Mouse (Mus musculus) spleen, embryonic (tissue): ENCODE measurements around the gene Taar1.

ENCODE experiments used
- CTCF ChIA-PET: fragments of 350-600 bp; sonication (Branson Sonifier 250); formaldehyde crosslinking; loops from one replicate; lab custom pipeline; 2022; lab: Charles Lee

Taar1 gene

DNA sequence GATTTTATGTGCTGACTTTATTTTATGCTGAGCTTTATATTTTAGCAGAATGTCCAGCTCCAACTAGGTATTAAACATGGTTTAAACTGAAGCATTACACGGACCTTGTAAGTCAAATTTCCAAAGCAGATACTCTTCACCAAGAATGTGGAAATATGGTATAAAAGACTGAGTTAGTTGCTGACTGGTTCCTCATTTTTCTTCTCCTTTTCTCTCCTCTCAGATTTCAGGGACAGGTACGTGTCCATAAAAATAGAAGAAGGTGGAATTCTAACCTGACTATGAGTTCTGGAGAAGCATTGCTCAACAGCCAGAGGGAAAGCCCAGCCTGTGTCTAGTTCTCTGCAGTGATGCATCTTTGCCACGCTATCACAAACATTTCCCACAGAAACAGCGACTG lies at the start of gene Taar1:
TSS of gene Taar1 (plus strand) at position 301 of the 400 bp plus-strand sequence.
- CTCF ChIA-PET, result no interaction called here

GRCm38 (mm10) chr10:23880695-23881094 lies 39.5 kb upstream of the Taar1 start:
- CTCF ChIA-PET, result no interaction called here

GRCm38 (mm10) chr10:23884910-23885309 lies 35.2 kb upstream of the Taar1 start:
- CTCF ChIA-PET, result interaction anchor here (0.7 kb wide), 1 partner anchor 1339 kb away, joined by 4 read pairs; no protein-coding TSS in a partner anchor

- CTCF ChIA-PET, result no interaction called here
Observed at GRCm38 (mm10) chr10:23886060-23886459, 34.1 kb upstream of the Taar1 start.

- CTCF ChIA-PET, result no interaction called here
Observed at GRCm38 (mm10) chr10:23892987-23893386, 27.2 kb upstream of the Taar1 start.

DNA sequence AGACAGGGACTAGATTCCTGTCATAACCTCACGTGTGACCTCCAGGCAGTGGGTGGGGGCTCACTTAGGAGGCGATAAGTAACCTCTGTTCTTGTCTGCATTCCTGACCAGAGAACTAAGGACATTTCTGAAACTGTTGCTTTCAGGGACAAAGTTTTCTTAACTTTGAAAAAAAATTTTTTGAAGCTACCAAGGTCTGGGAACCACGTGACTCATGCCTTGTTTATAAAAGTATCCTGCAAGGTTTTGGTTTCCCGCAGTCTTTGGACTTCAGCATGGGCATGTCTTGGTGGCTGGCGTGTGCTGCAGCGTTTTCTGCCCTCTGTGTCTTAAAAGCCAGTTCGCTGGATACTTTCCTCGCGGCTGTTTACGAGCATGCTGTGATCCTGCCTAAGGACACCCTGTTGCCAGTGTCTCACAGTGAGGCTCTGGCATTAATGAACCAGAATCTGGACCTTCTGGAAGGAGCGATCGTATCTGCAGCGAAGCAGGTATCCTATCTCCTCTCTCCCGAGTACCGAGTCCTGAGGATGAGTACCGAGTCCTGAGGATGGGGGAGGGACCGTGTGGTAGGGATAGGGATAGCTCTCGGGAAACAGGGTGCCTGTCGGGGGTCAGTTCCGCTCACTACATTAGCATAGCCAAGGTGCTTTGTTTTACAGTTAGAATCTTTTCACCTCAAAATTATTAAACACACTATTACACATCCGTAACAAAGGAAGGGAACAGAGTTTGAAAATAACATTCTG lies 25.4 kb upstream of the Taar1 start, which contains the start of gene Vnn1:
TSS of gene Vnn1 (plus strand) at position 88 of the 749 bp plus-strand sequence.
- CTCF ChIA-PET, result no interaction called here

- CTCF ChIA-PET, result no interaction called here
Observed at GRCm38 (mm10) chr10:23895376-23895775, 24.8 kb upstream of the Taar1 start.

- CTCF ChIA-PET, result no interaction called here
Observed at GRCm38 (mm10) chr10:23901119-23901518, 19.0 kb upstream of the Taar1 start.

- CTCF ChIA-PET, result no interaction called here
Observed at GRCm38 (mm10) chr10:23905661-23906060, 14.5 kb upstream of the Taar1 start.

GRCm38 (mm10) chr10:23922468-23922867 lies 2.3 kb downstream of the Taar1 start:
- CTCF ChIA-PET, result no interaction called here

DNA sequence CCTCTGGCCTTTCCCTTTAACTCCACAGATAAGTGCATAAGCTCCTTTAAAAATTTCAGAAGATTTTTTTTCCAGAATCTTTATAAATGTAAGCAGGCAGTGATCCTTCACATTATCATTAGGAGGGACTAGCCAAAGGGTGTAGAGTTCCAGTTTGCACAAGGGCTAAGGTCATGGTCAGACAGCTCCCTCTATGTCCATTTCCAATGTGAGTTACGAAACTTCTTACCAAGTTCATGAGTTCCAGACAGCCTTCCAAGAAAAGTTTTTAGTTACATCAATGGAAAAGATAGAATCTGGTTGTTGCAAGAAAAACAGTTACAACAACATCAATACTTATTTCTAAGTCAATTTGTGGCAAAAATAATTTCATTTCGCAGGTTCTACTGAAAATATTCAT lies 3.8 kb downstream of the Taar1 start:
- CTCF ChIA-PET, result no interaction called here

- CTCF ChIA-PET, result no interaction called here
Observed at GRCm38 (mm10) chr10:23937613-23938012, 17.5 kb downstream of the Taar1 start.

DNA sequence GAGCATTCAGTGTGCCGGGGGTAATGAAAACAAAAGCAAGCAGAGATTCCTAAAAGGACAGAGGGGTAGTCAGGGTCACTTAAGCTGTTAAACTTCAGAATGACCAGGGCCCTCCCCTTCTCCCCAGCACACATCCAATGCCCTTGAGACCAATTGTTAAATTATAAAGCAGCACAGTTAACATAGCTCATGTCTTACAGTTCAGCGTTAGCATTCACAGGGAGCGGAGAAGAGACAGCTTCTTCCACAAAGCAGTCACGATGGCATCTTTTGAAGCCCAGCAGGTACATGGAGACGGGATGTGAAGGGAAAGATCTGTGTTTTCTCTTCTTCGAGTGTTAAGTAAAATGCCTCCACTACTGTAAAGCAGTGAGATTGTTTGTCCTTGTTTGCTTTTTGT lies 18.2 kb downstream of the Taar1 start, which contains the start of gene Taar2:
TSS of gene Taar2 (plus strand) at position 261 of the 400 bp plus-strand sequence.
- CTCF ChIA-PET, result no interaction called here

GRCm38 (mm10) chr10:23942465-23942864 lies 22.3 kb downstream of the Taar1 start:
- CTCF ChIA-PET, result no interaction called here

- CTCF ChIA-PET, result no interaction called here
Observed at GRCm38 (mm10) chr10:23948026-23948425, 27.9 kb downstream of the Taar1 start.

DNA sequence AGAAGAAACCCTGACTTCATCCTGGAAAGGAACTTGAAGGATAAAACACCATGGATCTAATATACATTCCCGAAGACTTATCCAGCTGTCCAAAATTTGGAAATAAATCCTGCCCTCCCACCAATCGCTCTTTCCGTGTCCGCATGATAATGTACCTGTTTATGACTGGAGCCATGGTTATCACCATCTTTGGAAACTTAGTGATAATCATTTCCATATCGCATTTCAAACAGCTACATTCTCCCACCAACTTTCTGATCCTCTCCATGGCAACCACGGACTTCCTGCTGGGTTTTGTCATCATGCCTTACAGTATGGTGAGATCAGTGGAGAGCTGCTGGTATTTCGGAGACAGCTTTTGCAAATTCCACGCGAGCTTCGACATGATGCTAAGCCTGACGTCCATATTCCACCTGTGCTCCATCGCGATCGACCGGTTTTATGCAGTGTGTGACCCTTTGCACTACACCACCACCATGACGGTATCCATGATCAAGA lies 29.4 kb downstream of the Taar1 start, which contains the start of gene Taar3:
TSS of gene Taar3 (plus strand) at position 51 of the 498 bp plus-strand sequence.
- CTCF ChIA-PET, result no interaction called here

- CTCF ChIA-PET, result no interaction called here
Observed at GRCm38 (mm10) chr10:23951714-23952113, 31.6 kb downstream of the Taar1 start.

GRCm38 (mm10) chr10:23959071-23959470 lies 38.9 kb downstream of the Taar1 start:
- CTCF ChIA-PET, result no interaction called here

DNA sequence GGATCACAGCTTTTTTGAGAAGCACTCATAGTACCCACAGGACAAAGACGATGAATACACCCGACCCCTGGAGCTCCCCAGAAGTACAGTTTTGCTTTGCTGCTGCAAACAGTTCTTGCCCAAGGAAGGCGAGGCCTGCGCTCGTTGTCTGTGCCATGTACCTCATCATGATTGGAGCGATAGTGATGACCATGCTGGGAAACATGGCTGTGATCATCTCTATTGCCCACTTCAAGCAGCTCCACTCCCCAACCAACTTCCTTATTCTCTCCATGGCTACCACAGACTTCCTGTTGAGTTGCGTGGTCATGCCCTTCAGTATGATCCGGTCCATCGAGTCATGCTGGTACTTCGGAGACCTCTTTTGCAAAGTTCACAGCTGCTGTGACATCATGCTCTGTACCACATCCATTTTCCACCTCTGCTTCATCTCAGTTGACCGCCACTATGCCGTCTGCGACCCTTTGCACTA lies 40.3 kb downstream of the Taar1 start, which contains the start of gene Taar4:
TSS of gene Taar4 (plus strand) at position 51 of the 472 bp plus-strand sequence.
- CTCF ChIA-PET, result no interaction called here

- CTCF ChIA-PET, result no interaction called here
Observed at GRCm38 (mm10) chr10:23963444-23963843, 43.3 kb downstream of the Taar1 start.

DNA sequence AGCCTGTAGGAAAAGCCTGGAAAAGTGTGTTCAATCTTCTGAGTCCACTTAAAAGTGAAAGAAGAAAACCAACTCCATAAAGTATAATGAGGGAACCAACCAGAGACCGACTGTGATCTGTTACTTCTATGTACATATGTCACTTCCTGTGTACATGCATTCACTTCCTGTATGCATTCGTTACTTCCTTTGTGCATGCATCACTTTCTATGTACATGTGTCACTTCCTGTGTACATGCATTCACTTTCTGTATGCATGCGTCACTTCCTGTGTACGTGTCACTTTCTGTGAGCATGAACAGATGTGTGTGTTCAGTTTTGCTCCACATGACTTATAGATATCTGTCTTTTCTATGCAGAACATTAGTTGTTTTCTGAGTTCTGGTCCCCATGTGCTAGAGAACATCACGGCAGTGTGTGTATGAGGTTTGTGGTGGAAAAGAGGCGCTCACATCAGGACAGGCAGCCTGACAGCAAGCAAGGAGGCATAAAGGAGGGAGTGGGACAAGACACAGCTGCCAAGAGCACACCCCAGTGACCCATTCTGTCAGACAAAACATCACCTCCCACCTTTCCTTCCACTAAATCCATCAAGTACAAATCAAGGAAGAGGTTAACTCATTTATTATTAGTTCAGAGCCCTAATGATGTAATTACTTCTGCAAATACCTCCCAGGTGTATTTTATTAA lies 44.9 kb downstream of the Taar1 start:
- CTCF ChIA-PET, result no interaction called here

- CTCF ChIA-PET, result no interaction called here
Observed at GRCm38 (mm10) chr10:23970656-23971165, 50.6 kb downstream of the Taar1 start, which contains the start of gene Taar5. Taar5 (plus strand) TSS chr10:23970706.
